Mouse (Mus musculus) mouse trophoblast stem cell (cell line): ENCODE measurements around the gene Kifc1.

Source experiments
- in situ Hi-C, 2 experiments: fragments of 300-500 bp; cut with MseI, MboI; formaldehyde crosslinking; loops; 2 replicates in 1 of 2; 3 replicates in 1 of 2; pipeline ENCODE4 v1.15.1; 2025

Gene Kifc1

GRCm38 (mm10) chr17:33844196-33844595 lies 46.3 kb downstream of the Kifc1 start:
- in situ Hi-C loops: no loop called here

DNA sequence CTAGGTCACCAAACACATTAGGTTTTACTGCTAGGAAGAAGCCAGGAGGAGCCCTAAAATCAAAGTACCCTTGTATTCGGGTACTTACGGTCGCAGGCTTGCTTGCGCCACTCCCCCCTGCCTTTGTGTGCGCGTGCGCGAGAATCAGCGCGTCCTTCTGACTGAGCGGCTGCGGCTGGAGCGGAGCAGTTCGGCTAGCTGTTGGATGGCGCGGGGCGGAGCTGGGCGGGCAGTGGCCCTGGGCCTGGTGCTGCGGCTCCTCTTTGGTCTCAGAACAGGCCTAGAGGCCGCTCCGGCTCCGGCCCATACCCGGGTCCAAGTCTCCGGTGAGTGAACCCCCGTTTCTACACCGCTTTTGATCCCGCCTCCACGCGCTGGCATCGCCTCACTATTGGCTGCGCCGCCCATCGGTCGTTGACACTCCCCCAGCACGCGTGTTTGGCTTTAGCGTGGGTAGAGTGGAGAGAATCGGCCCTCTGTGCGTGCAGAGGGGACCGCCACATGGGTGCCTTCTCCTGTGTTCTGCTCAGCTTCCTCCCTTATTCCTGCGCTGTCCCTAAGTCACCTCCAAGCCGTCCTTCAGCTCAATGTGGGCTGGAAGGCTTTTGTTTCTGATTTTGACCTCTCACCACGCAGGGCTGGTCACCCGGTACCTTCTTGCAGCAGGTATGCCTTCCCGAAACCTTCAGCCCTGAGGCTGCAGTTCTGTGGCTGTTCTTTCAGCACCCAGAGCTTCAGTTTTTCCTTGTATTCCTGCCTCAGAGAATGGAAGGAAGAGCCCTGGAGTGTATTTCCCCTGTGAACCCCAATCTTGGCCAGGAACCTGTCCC lies 47.3 kb downstream of the Kifc1 start, which contains the start of gene Cd320:
Gene Cd320 (plus strand): TSS at position 126 of the 830 bp plus-strand sequence.
- in situ Hi-C loops: no loop called here

DNA sequence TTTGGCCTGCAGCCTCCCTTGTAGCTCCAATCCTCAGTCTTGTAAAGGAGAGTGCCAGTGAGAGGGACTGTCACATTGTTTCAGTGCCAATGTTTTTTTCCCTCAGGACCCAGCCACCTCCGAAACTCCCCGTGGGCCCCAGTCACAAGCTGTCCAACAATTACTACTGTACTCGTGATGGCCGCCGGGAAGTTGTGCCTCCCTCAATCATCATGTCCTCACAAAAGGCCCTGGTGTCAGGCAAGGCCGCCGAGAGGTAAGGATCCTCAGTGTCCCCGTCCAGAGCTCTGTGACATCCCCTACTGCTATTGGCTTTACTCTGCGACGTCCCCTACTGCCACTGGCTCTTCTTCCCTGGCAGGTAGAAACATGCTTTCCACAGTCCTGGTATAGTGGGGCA lies 60.9 kb downstream of the Kifc1 start:
- in situ Hi-C loops: no loop called here

DNA sequence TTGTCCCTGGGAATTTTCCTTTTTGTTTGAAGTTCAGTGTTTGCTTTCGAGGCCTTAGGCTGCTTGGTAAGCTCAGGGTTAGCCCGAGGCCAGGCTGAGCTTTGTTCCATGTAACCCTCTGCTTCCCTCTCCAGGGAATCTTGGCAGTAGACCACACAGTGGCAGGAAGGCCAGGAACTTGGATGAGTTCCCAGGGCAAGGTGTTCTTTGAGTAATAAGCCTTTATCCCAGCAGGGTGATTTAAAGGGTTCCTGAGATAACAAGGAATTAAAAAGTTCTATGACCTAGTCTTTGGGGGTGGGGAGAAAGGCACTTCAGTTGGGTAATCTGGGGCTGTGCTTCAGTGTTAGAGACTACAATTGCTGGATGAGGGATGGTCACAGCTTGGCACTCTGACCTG lies 61.6 kb downstream of the Kifc1 start:
- in situ Hi-C loops: no loop called here

- in situ Hi-C loops: no loop called here
These were observed 63.6 kb downstream of the Kifc1 start for GRCm38 (mm10) chr17:33826850-33827249.
